ENCODE assay signal across 8 mouse cellular contexts in genomic region chr15:84663685-84664060, GRCm38 (mm10). TPM values are rescaled to one million over a fixed set of nuclear protein-coding genes. Genes with fewer than 3 reads are reported as not detected.
DNase-seq lines count a peak whose midpoint lies in the region; ATAC-seq and TF ChIP-seq lines count a peak whose summit lies in the region.

No protein-coding gene starts in this region.

- 62% methylated on average over 10 of the region's 10 CpGs for WGBS in heart, embryonic 12.5 days
- WGBS in forebrain, postnatal 0 days: 40% methylated on average over 10 of the region's 10 CpGs
- 60% methylated on average over 10 of the region's 10 CpGs for WGBS in liver, embryonic 16.5 days (ENCODE audit: insufficient replicate concordance)

- peaks cover 35% of the 10 kb centered on the region for H3K4me1 ChIP-seq in heart, embryonic 12.5 days (replicated peaks)
- peaks cover 82% of the 10 kb centered on the region for H3K4me1 ChIP-seq in E14TG2a.4 (replicated peaks; ENCODE audit: low read depth, low read length)
- H3K4me1 ChIP-seq in forebrain, postnatal 0 days (ENCODE audit: insufficient read depth): peaks cover 8% of the 10 kb centered on the region; the same call in 1 of the 2 replicates
- H3K4me1 ChIP-seq in liver, embryonic 16.5 days (ENCODE audit: control insufficient read depth, low read depth, low read length): peaks cover 4% of the 10 kb centered on the region

- H3K27me3 ChIP-seq in heart, embryonic 12.5 days (replicated peaks): peaks cover 19% of the 10 kb centered on the region; the same call in 1 of the 2 replicates
- H3K27me3 ChIP-seq in E14TG2a.4 (ENCODE audit: insufficient read depth, low read length): peaks cover 39% of the 10 kb centered on the region
- H3K27me3 ChIP-seq in forebrain, postnatal 0 days (ENCODE audit: insufficient read depth, low read length): no peaks in the 10 kb centered on the region
- peaks cover 18% of the 10 kb centered on the region for H3K27me3 ChIP-seq in liver, embryonic 16.5 days (ENCODE audit: control insufficient read depth, insufficient read depth, low read depth, low read length)

- peak overlapping the region; percentile 95 for H3K4me2 ChIP-seq in heart, embryonic 12.5 days
- peak overlapping the region; percentile 80 for H3K4me2 ChIP-seq in forebrain, postnatal 0 days (ENCODE audit: low read depth)
- H3K4me2 ChIP-seq in liver, embryonic 16.5 days (ENCODE audit: low read depth, low read length): peak overlapping the region; percentile 63; the same call in 1 of the 2 replicates

- DNase-seq in heart, adult 9 months (ENCODE audit: low spot score in 2 of 2): no peak
- no peak for DNase-seq in forebrain, postnatal 0 days
- no peak for DNase-seq in embryo, embryonic 9.5 days (ENCODE audit: extremely low spot score)
- DNase-seq in layer of hippocampus, adult 9-10 months (ENCODE audit: low spot score): no peak
- no peak for DNase-seq in thymus, postnatal 0 days (ENCODE audit: low spot score)

- no peak overlapping the region for H3K27ac ChIP-seq in heart, embryonic 12.5 days (ENCODE audit: poor library complexity, severe bottlenecking)
- peak overlapping the region; percentile 24; the same call in 1 of the 2 replicates for H3K27ac ChIP-seq in forebrain, postnatal 0 days (ENCODE audit: low read depth, low read length)
- H3K27ac ChIP-seq in liver, embryonic 16.5 days (ENCODE audit: low read length): no peak overlapping the region

- ATAC-seq in heart, embryonic 12.5 days (ENCODE audit: insufficient number of reproducible peaks, low FRiP score): no peak
- no peak for ATAC-seq in forebrain, postnatal 0 days
- no peak for ATAC-seq in liver, embryonic 16.5 days (ENCODE audit: low read depth)

- peak overlapping the region; percentile 62 for H3K4me3 ChIP-seq in heart, embryonic 12.5 days
- H3K4me3 ChIP-seq in E14TG2a.4 (replicated peaks; ENCODE audit: low read length): peak overlapping the region; percentile 81
- H3K4me3 ChIP-seq in forebrain, postnatal 0 days (ENCODE audit: low read depth, low read length): peak overlapping the region; percentile 64
- H3K4me3 ChIP-seq in liver, embryonic 16.5 days (ENCODE audit: low read depth, low read length): no peak overlapping the region

- no peaks in the 10 kb centered on the region for H3K9me3 ChIP-seq in heart, embryonic 12.5 days (replicated peaks)
- no peaks in the 10 kb centered on the region for H3K9me3 ChIP-seq in E14TG2a.4 (ENCODE audit: low read length)
- H3K9me3 ChIP-seq in forebrain, postnatal 0 days (ENCODE audit: low read length): no peaks in the 10 kb centered on the region
- H3K9me3 ChIP-seq in liver, embryonic 16.5 days (replicated peaks; ENCODE audit: control insufficient read depth, low read length): no peaks in the 10 kb centered on the region

- no peaks in the 10 kb centered on the region for H3K36me3 ChIP-seq in heart, embryonic 12.5 days
- H3K36me3 ChIP-seq in E14TG2a.4 (ENCODE audit: insufficient read depth, low read length): 0 out of 2 replicates have a peak, but pooled peaks cover 4% of the 10 kb centered on the region
- H3K36me3 ChIP-seq in forebrain, postnatal 0 days (ENCODE audit: insufficient read depth): no peaks in the 10 kb centered on the region
- no peaks in the 10 kb centered on the region for H3K36me3 ChIP-seq in liver, embryonic 16.5 days (ENCODE audit: control insufficient read depth, insufficient read depth)

- no peak for TF ChIP-seq CTCF in E14TG2a.4 (conservative IDR thresholded peaks at IDR 0.05; ENCODE audit: low read length)
- no peak for TF ChIP-seq CTCF in forebrain, postnatal 0 days (IDR thresholded peaks at IDR 0.05; ENCODE audit: low read depth)

- no peak overlapping the region for H3K9ac ChIP-seq in heart, embryonic 12.5 days
- peak overlapping the region; percentile 76 for H3K9ac ChIP-seq in forebrain, postnatal 0 days
- no peak overlapping the region for H3K9ac ChIP-seq in liver, embryonic 16.5 days (ENCODE audit: low read depth, low read length)

RNA-seq across cellular contexts. Expression of gene Prr5, which starts 5.7 kb away (rescaled TPM):
- 23.1 and 25.5 TPM in 2 replicates for polyA plus RNA-seq in heart, embryonic 12.5 days (2016; fragmentation: Nextera tagmentation; extraction: Ambion mirVana)
- 8.6 and 17.2 TPM in 2 replicates for total RNA-seq in forebrain, postnatal 0 days (2014; rRNA removed)
- 17.8 and 28.2 TPM in 2 replicates for polyA plus RNA-seq in forebrain, postnatal 0 days (2015; fragmentation: Nextera tagmentation; extraction: Ambion mirVana)
- polyA plus RNA-seq in liver, embryonic 16.5 days (2015; fragmentation: Nextera tagmentation; extraction: Ambion mirVana): 4.5 and 5.2 TPM in 2 replicates
- 13.3 and 13.7 TPM in 2 replicates for polyA plus RNA-seq in thymus, postnatal 0 days (2015; fragmentation: Nextera tagmentation; extraction: Ambion mirVana)

RNA-seq across cellular contexts. Expression of gene Arhgap8, which starts 56.2 kb away (rescaled TPM):
- 3.4 and 4.0 TPM in 2 replicates for polyA plus RNA-seq in heart, embryonic 12.5 days (2016; fragmentation: Nextera tagmentation; extraction: Ambion mirVana)
- 0.29 TPM in 1 of 2 replicates, not detected in the other for total RNA-seq in forebrain, postnatal 0 days (2014; rRNA removed)
- polyA plus RNA-seq in forebrain, postnatal 0 days (2015; fragmentation: Nextera tagmentation; extraction: Ambion mirVana): 0.19 and 0.44 TPM in 2 replicates
- polyA plus RNA-seq in liver, embryonic 16.5 days (2015; fragmentation: Nextera tagmentation; extraction: Ambion mirVana): 0.33 and 0.63 TPM in 2 replicates
- 28.7 and 30.5 TPM in 2 replicates for polyA plus RNA-seq in thymus, postnatal 0 days (2015; fragmentation: Nextera tagmentation; extraction: Ambion mirVana)
